Mouse (Mus musculus) MEL (cell line): Measurements from ENCODE around the gene Vmn1r165. TPM values are rescaled to one million over a fixed set of nuclear protein-coding genes. Genes with fewer than 3 reads are reported as not detected.
"Not testable (repeated sequence)": the region's sequence is repeated elsewhere in the genome, so short reads cannot be mapped to it uniquely, and the experiment has no call there.

ENCODE experiments used
- DNase-seq: peaks from one replicate; pipeline ENCODE4 v3.0.0; 2011; ENCODE audit warnings: low read depth, low spot score
- H3K27ac ChIP-seq: 2 replicates; pipeline ENCODE4 v1.5.1; 2012; ENCODE audit warnings: low read depth, mild to moderate bottlenecking, control low read depth, low read length, moderate library complexity; ENCODE audit not compliant: control insufficient read depth
- H3K27me3 ChIP-seq, 2 experiments: fragments of 150-350 bp in 1 of 2; sonication (generic) in 1 of 2; 2 replicates each; pipeline ENCODE4 v1.6.1; 2012; ENCODE audit warnings: low read length in 2 of 2, mild to moderate bottlenecking in 2 of 2, improper control_type of control experiment in 1 of 2, moderate library complexity in 1 of 2; ENCODE audit not compliant: insufficient read depth in 2 of 2, control insufficient read depth in 1 of 2
- H3K36me3 ChIP-seq, 2 experiments: 2 replicates each; pipeline ENCODE4 v1.6.1; 2012 to 2014; ENCODE audit warnings: low read length in 2 of 2, improper control_type of control experiment in 1 of 2, inconsistent platforms in 1 of 2, mild to moderate bottlenecking in 1 of 2; ENCODE audit not compliant: insufficient read depth in 2 of 2, control insufficient read depth in 1 of 2
- H3K4me1 ChIP-seq, 2 experiments: fragments of 150-350 bp in 1 of 2; sonication (generic) in 1 of 2; 2 replicates each; pipeline ENCODE4 v1.6.1; 2012; ENCODE audit warnings: low read length in 2 of 2, improper control_type of control experiment in 1 of 2, mild to moderate bottlenecking in 1 of 2; ENCODE audit not compliant: insufficient read depth in 2 of 2, control insufficient read depth in 1 of 2
- H3K4me3 ChIP-seq, 2 experiments: fragments of 150-350 bp in 1 of 2; sonication (generic) in 1 of 2; 2 replicates each; pipeline ENCODE4 v1.5.1; 2012; ENCODE audit warnings: low read depth in 2 of 2, low read length in 2 of 2, mild to moderate bottlenecking in 2 of 2, moderate library complexity in 2 of 2, control low read depth in 1 of 2, improper control_type of control experiment in 1 of 2; ENCODE audit not compliant: control insufficient read depth in 1 of 2, insufficient read depth in 1 of 2
- H3K79me2 ChIP-seq: 2 replicates; pipeline ENCODE4 v1.6.1; 2012; ENCODE audit warnings: mild to moderate bottlenecking, low read length, moderate library complexity; ENCODE audit not compliant: control insufficient read depth, poor library complexity, insufficient read depth
- H3K9ac ChIP-seq: 2 replicates; pipeline ENCODE4 v1.6.1; 2012; ENCODE audit warnings: low read depth, mild to moderate bottlenecking, control low read depth, low read length, moderate library complexity; ENCODE audit not compliant: control insufficient read depth, poor library complexity, severe bottlenecking
- H3K9me3 ChIP-seq: fragments of 150-350 bp; sonication (generic); replicated peaks from 2 replicates; pipeline ENCODE4 v1.6.1; 2012; ENCODE audit warnings: mild to moderate bottlenecking, low read length, improper control_type of control experiment, moderate library complexity; ENCODE audit not compliant: insufficient read depth
- polyA plus RNA-seq, 2 experiments: library from polyadenylated mRNA; stranded (reverse) in 1 of 2; unstranded in 1 of 2; fragments of >175 nt in 1 of 2; fragments of >200 nt in 1 of 2; gene quantifications; 2 replicates each; pipeline versions ENCODE4 v1.2.1 to v1.2.4; 2012; ENCODE audit warnings: low replicate concordance in 2 of 2, low read depth in 1 of 2; ENCODE audit not compliant: insufficient read length in 2 of 2, insufficient read depth in 1 of 2, missing spikeins in 1 of 2
- total RNA-seq: library from RNA; depleted of rRNA; stranded (reverse); fragments of 300-350 nt; gene quantifications from 2 replicates; pipeline ENCODE4 v1.2.3, GENCODE M21; 2012; rRNA removed

Vmn1r165 gene
- total RNA-seq: not detected in 2 replicates
- not detected for polyA plus RNA-seq

DNA sequence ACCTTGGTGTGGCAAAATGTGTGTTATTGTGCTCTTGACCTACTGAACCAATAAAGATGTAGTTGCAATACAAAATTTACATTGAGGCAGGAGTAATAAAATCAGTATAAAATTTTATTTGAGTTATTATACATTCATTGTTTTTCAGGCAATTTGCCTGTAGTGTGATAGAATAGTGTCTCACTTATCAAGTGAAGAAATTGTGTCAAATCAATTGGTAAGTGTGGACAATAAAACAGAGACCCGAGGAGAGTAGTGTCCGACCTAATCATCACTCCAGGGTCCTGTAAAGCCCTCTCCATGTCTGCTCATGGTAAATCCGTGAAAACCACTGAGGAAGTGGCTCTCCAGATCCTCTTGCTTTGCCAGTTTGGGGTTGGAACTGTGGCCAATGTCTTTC lies at the start of gene Vmn1r165:
Vmn1r165 (plus strand) TSS at position 301 of the 400 bp plus-strand sequence.
- not testable (repeated sequence) for H3K4me1 ChIP-seq, H3K9me3 ChIP-seq, H3K4me3 ChIP-seq, DNase-seq, H3K79me2 ChIP-seq, H3K36me3 ChIP-seq, H3K27ac ChIP-seq, H3K9ac ChIP-seq, H3K27me3 ChIP-seq

DNA sequence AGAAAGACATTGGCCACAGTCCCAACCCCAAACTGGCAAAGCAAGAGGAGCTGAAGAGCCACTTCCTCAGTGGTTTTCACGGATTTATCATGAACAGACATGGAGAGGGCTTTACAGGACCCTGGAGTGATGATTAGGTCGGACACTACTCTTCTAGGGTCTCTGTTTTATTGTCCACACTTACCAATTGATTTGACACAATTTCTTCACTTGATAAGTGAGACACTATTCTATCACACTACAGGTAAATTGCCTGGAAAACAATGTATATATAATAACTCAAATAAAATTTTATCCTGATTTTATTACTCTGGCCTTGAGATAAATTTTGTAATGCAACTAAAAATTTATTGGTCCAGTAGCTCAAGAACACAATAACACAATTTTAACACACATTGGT lies 34.5 kb downstream of the Vmn1r165 start, which contains the start of gene Vmn1r166:
Vmn1r166 (minus strand) TSS at position 101 of the 400 bp plus-strand sequence.
- not testable (repeated sequence) for DNase-seq, H3K27ac ChIP-seq, H3K9me3 ChIP-seq, H3K27me3 ChIP-seq, H3K79me2 ChIP-seq, H3K36me3 ChIP-seq, H3K4me3 ChIP-seq, H3K4me1 ChIP-seq, H3K9ac ChIP-seq

Other genes with a start within 250 kb of the Vmn1r165 start
- not detected in 2 replicates for gene Gm4214, start 232.7 kb upstream of the Vmn1r165 start, total RNA-seq
- gene Gm4214, start 232.7 kb upstream of the Vmn1r165 start, polyA plus RNA-seq: not detected
- gene Gm4216, start 197.4 kb upstream of the Vmn1r165 start, total RNA-seq: not detected in 2 replicates
- not detected for gene Gm4216, start 197.4 kb upstream of the Vmn1r165 start, polyA plus RNA-seq
- not detected in 2 replicates for gene Vmn1r163, start 161.8 kb upstream of the Vmn1r165 start, total RNA-seq
- not detected for gene Vmn1r163, start 161.8 kb upstream of the Vmn1r165 start, polyA plus RNA-seq
- gene Gm8720, start 149.9 kb upstream of the Vmn1r165 start, total RNA-seq: not detected in 2 replicates
- not detected for gene Gm8720, start 149.9 kb upstream of the Vmn1r165 start, polyA plus RNA-seq
- not detected in 2 replicates for gene Gm10662, start 72.9 kb upstream of the Vmn1r165 start, total RNA-seq
- not detected for gene Gm10662, start 72.9 kb upstream of the Vmn1r165 start, polyA plus RNA-seq
- not detected in 2 replicates for gene Vmn1r166, start 34.4 kb downstream of the Vmn1r165 start, total RNA-seq
- gene Vmn1r166, start 34.4 kb downstream of the Vmn1r165 start, polyA plus RNA-seq: not detected
- not detected in 2 replicates for gene Gm6902, start 61.6 kb downstream of the Vmn1r165 start, total RNA-seq
- not detected for gene Gm6902, start 61.6 kb downstream of the Vmn1r165 start, polyA plus RNA-seq
- not detected in 2 replicates for gene Nlrp4e, start 83.9 kb downstream of the Vmn1r165 start, total RNA-seq
- not detected for gene Nlrp4e, start 83.9 kb downstream of the Vmn1r165 start, polyA plus RNA-seq
- not detected in 2 replicates for gene Nlrp5, start 168.6 kb downstream of the Vmn1r165 start, total RNA-seq
- not detected for gene Nlrp5, start 168.6 kb downstream of the Vmn1r165 start, polyA plus RNA-seq